Mouse (Mus musculus) stomach, embryonic 14.5 days (tissue): ENCODE results near the gene Eme1. TPM values are rescaled to one million over a fixed set of nuclear protein-coding genes. Genes with fewer than 3 reads are reported as not detected.

Experiments
- ATAC-seq: fragments of 200-750 bp; cut with Nextera tagmentation; 2 replicates; pipeline ENCODE4 v1.8.0; 2017; ENCODE audit warnings: low read depth, moderate TSS enrichment; ENCODE audit not compliant: insufficient number of reproducible peaks, insufficient read depth, low FRiP score
- H3K27ac ChIP-seq: fragments of 300-500 bp; sonication (generic); 2 replicates; pipeline ENCODE4 v1.5.1; 2014; ENCODE audit warnings: mild to moderate bottlenecking, low read length, moderate library complexity, mixed read lengths
- H3K27me3 ChIP-seq: fragments of 300-500 bp; sonication (generic); 2 replicates; pipeline ENCODE4 v1.6.1; 2014; ENCODE audit warnings: low read length, control low read depth, mixed read lengths; ENCODE audit not compliant: control insufficient read depth, insufficient read depth
- H3K36me3 ChIP-seq: fragments of 300-500 bp; sonication (generic); 2 replicates; pipeline ENCODE4 v1.6.1; 2014; ENCODE audit warnings: mild to moderate bottlenecking, control low read depth, low read length, moderate library complexity, mixed read lengths; ENCODE audit not compliant: control insufficient read depth, insufficient read depth
- H3K4me1 ChIP-seq: fragments of 300-500 bp; sonication (generic); 2 replicates; pipeline ENCODE4 v1.6.1; 2014; ENCODE audit warnings: low read length, control low read depth, mixed read lengths; ENCODE audit not compliant: control insufficient read depth, insufficient read depth
- H3K4me2 ChIP-seq: fragments of 300-500 bp; sonication (generic); replicated peaks from 2 replicates; pipeline ENCODE4 v1.6.1; 2014; ENCODE audit warnings: low read depth, low read length, control low read depth
- H3K4me3 ChIP-seq: fragments of 300-500 bp; sonication (generic); 2 replicates; pipeline ENCODE4 v1.5.1; 2014; ENCODE audit warnings: low read depth, low read length, control low read depth
- H3K9ac ChIP-seq: fragments of 300-500 bp; sonication (generic); replicated peaks from 2 replicates; pipeline ENCODE4 v1.6.1; 2014; ENCODE audit warnings: low read depth, mild to moderate bottlenecking, control low read depth, low read length, moderate library complexity, mixed read lengths
- H3K9me3 ChIP-seq: fragments of 300-500 bp; sonication (generic); 2 replicates; pipeline ENCODE4 v1.6.1; 2016; ENCODE audit warnings: low read depth, low read length, control low read depth; ENCODE audit not compliant: control insufficient read depth
- WGBS: fragments of 180-500 bp; shearing (Covaris S2); extraction: QIAGEN DNeasy Blood & Tissue Kit; methylation state at CpG from one replicate; pipeline ENCODE4 v1.1.7; 2014; 5-methylcytosine and 5-hydroxymethylcytosine counted together
- polyA plus RNA-seq: library from polyadenylated mRNA; unstranded; fragments of >200 nt; fragmentation: Nextera tagmentation; extraction: Ambion mirVana; gene quantifications from 2 replicates; pipeline ENCODE4 v1.2.1, GENCODE M21; 2014

Eme1 gene
- polyA plus RNA-seq, 1 experiment from 2014 or later = 20.7 TPM

DNA sequence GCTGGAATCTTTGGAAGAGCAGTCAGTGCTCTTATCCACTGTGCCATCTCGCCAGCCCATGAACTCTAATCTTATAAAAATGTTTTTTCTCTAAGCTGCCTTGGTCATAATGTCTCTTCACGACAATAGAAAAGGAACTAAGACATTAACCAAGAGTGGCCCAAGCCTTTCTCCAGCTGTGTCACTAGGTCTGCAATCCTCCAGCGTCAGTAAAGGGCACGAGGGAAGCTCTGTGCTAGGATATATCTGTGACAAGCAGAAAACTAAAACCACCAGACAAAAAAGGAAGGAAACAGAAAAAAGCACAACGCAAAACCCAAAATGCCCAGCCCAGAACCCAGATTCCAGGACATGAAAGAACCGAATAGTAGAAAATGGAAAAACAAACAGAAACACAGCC is 33.4 kb upstream of the Eme1 start:
- Histone ChIP-seq H3K4me2 (no peak overlapping the region), H3K4me3 (no peak overlapping the region), H3K9ac (no peak overlapping the region), H3K9me3 (no peaks in the 10 kb centered on the region), H3K4me1 (no peaks in the 10 kb centered on the region), H3K36me3 (no peaks in the 10 kb centered on the region), H3K27ac (no peak overlapping the region), H3K27me3 (no peaks in the 10 kb centered on the region)
- 81% methylated on average over 6 of the region's 6 CpGs for WGBS
- no peak for ATAC-seq

DNA sequence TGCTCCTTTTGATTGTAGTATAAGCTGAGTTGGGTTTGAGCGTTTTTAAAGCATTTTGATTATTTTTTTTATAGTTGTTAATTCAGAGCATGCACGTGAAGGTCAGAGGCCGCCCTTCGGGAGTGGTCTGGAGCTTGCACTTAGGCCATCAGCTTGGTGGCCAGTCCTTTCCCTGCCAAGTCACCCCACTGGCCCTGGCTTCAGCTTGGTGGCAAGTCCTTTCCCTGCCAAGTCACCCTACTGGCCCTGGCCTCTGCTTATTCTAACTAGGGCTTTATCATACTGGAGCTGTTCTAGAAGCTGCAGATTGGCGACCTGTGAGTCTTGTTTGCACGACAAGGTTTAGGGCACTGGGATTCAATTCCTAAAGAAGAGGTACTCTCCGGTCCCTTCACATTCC is 28.7 kb upstream of the Eme1 start:
- no peaks in the 10 kb centered on the region for H3K27me3 ChIP-seq
- no peak overlapping the region for H3K9ac ChIP-seq
- H3K36me3 ChIP-seq = no peaks in the 10 kb centered on the region
- H3K4me2 ChIP-seq = no peak overlapping the region
- 0 out of 2 replicates have a peak, but pooled peaks cover 4% of the 10 kb centered on the region for H3K4me1 ChIP-seq
- WGBS = 85% methylated on average over 7 of the region's 7 CpGs
- H3K4me3 ChIP-seq = no peak overlapping the region
- ATAC-seq = no peak
- H3K9me3 ChIP-seq = no peaks in the 10 kb centered on the region
- no peak overlapping the region for H3K27ac ChIP-seq

DNA sequence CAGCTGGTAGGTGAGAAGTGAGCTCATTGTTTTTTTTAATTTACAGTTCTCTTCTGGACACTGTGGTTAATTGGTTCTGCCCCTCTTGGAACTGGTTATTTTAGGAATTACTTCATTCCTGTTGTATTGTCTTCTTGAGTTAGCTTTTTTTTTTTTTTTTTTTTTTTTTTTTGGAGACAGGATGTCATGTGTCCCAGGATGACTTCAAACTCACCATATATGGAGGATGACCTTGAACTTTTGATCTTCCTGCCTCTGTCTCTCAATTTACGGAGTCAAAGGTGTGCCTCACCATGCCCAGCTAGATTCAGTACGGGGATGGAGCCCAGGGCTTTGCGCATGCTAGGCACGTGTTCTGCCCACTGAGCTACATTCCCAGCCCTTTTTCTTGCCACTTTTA is 27.9 kb upstream of the Eme1 start:
- Histone ChIP-seq H3K9me3 (no peaks in the 10 kb centered on the region), H3K4me3 (no peak overlapping the region), H3K27me3 (no peaks in the 10 kb centered on the region), H3K27ac (no peak overlapping the region), H3K4me2 (no peak overlapping the region), H3K36me3 (no peaks in the 10 kb centered on the region), H3K4me1 (0 out of 2 replicates have a peak, but pooled peaks cover 4% of the 10 kb centered on the region), H3K9ac (no peak overlapping the region)
- ATAC-seq = no peak
- WGBS = 80% methylated on average over 4 of the region's 4 CpGs

DNA sequence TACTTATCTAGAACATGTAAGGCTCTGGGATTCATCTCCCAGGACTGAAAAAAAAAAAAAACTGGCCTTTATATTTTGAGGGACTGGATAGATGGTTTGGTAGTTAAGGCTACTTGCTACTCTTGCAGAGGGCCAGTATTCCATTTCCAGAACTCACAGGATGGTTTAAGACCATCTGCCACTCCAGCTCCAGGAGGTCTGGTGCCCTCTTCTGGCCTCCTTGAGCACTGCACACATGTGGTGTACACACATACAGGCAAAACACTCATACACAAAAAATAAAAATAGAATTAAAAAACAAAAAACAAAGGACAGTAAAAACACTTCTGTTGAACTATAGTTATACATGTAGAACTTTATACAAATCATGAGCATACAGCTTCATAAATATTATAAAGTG is 26.9 kb upstream of the Eme1 start:
- Histone ChIP-seq H3K36me3 (no peaks in the 10 kb centered on the region), H3K4me1 (peaks cover 12% of the 10 kb centered on the region; the same call in 1 of the 2 replicates), H3K4me2 (no peak overlapping the region), H3K27me3 (no peaks in the 10 kb centered on the region), H3K4me3 (no peak overlapping the region), H3K9ac (no peak overlapping the region), H3K9me3 (no peaks in the 10 kb centered on the region), H3K27ac (no peak overlapping the region)
- ATAC-seq = no peak

DNA sequence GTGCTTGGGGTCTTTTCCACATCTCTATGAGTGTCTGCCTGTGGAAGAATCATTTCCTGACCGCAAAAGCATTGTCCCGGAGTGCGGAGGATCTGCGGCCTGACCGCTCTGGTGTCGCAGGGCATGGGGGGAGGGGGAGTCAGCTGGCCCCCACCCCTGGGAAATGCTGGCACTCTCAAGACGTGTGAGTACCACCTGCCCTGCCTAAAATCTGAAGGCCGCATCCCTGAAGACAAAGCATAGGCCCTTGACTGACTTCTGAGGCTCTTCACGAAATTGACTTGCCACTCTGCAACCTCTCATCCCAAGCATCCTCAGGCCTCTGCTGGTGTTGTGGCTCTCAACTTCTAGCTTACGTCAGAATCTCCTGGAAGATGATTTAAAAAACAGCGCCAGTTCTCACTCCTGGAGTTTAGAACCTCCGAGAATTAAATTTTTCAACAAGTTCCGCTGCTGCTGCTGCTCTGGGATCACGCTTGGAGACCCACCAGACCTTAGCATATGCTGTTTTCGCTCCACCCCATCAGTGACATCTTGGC is 23.9 kb upstream of the Eme1 start:
- Histone ChIP-seq H3K4me1 (peaks cover 21% of the 10 kb centered on the region; the same call in 1 of the 2 replicates), H3K9me3 (no peaks in the 10 kb centered on the region), H3K9ac (no peak overlapping the region), H3K4me2 (peak overlapping the region; percentile 76), H3K27me3 (no peaks in the 10 kb centered on the region), H3K36me3 (no peaks in the 10 kb centered on the region), H3K27ac (no peak overlapping the region; the same call in 1 of the 2 replicates), H3K4me3 (peak overlapping the region; percentile 78)
- WGBS = 29% methylated on average over 15 of the region's 15 CpGs
- peak; percentile 54; the same call in 1 of the 2 replicates for ATAC-seq

DNA sequence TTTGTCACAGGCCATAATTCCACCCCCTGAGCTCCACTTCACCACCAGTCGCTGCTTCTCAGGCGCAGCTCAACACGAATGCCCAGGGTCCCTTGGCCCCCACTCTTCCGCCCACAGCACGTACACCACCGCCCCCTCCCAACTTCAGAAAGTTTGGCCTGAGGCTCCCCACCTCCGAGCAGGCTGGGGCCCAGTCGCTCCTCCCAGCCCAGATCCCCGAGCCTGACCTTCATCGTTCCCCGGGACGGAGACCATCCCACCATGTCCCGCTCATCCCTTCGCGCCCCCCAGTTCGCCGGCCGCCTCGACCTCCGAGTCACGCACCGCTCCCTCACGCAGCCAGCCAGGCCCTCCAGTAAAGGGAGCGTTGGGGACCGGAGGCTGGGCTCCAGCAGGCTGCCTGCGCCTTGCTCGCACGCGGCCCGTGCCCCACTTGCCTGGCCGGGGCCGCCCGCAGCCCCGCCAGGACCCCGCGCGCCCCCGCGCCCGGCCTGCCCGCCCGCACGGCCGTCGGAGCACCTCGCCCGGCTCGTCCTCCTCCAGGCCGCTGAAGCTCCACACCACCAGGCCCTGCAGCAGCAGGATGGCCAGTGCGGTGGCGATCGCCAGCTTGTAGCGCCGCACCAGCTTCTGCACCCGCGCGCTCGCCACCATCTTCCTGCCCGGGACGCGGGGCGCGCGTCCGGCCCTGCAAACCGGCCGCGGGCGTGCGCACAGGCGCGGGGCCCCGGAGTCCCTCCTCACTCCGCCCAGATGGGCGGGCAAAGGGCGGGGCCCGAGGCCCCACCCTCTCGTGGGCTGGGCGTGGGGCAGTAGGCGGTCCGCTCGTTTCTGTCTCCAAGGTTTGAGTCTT is 23.2 kb upstream of the Eme1 start, which contains the start of gene Xylt2:
Xylt2 (minus strand) TSS at position 762 of the 853 bp plus-strand sequence.
- Histone ChIP-seq H3K36me3 (no peaks in the 10 kb centered on the region), H3K4me2 (peak within 1 kb of the TSS; percentile 76), H3K4me3 (peak within 1 kb of the TSS; percentile 78), H3K9me3 (no peaks in the 10 kb centered on the region), H3K27me3 (no peaks in the 10 kb centered on the region), H3K27ac (peak within 1 kb of the TSS; percentile 78), H3K4me1 (peaks cover 21% of the 10 kb centered on the region; the same call in 1 of the 2 replicates), H3K9ac (peak within 1 kb of the TSS; percentile 87)
- peak; percentile 97 for ATAC-seq
- under 1% methylated on average over 72 of the region's 82 CpGs for WGBS

DNA sequence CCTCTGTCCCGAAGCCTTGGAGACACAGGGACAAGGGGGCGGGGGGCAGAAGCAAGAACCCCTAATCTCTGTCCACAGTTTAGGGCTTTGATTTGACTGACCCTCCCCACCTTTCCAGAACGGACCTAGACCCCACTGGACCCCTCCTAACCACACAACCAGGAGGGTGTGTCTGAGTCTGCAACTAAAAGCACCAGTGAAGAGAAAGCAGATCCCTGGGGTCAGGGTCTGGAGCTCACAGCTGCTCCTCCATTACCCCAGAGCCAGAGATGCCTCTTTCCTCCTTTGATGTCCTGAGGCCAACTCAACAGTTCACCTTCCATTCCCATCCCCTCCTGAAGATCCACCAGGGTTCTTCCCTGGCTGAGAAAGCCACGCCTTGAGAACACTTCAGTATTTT is 22.5 kb upstream of the Eme1 start:
- 27% methylated on average over 4 of the region's 4 CpGs for WGBS
- peak overlapping the region; percentile 78 for H3K4me3 ChIP-seq
- no peaks in the 10 kb centered on the region for H3K27me3 ChIP-seq
- H3K36me3 ChIP-seq = no peaks in the 10 kb centered on the region
- no peak overlapping the region for H3K27ac ChIP-seq
- peak overlapping the region; percentile 76 for H3K4me2 ChIP-seq
- H3K9me3 ChIP-seq = no peaks in the 10 kb centered on the region
- ATAC-seq = no peak
- peaks cover 21% of the 10 kb centered on the region; the same call in 1 of the 2 replicates for H3K4me1 ChIP-seq
- peak overlapping the region; percentile 87 for H3K9ac ChIP-seq

DNA sequence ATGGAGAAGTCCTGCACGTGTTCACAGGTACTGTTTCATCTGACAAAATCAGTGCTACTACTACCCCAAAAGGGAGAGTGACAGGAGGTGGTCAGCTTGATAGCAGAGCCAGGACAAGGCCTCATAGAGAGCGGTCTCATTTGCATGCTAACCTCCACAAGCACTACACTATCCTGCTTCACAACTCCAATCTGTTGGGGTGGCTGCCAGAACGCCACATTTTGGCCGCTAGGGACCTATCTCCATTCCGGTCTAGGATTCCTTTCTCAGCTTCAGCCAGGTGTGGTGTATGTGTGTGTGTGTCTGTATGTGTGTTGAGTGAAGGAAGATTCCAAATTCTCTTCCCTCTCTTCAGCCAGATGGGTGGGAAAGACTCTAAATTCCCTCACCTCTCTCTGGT is 21.7 kb upstream of the Eme1 start:
- Histone ChIP-seq H3K4me2 (peak overlapping the region; percentile 76), H3K9ac (no peak overlapping the region), H3K4me3 (0 out of 2 replicates have a peak overlapping the region, but pooled peaks have one; percentile 78)

More for the DNA sequence above, 21.7 kb upstream of the Eme1 start:
- no peaks in the 10 kb centered on the region for H3K9me3 ChIP-seq
- H3K27me3 ChIP-seq = no peaks in the 10 kb centered on the region
- H3K36me3 ChIP-seq = peaks cover 2% of the 10 kb centered on the region
- peaks cover 21% of the 10 kb centered on the region; the same call in 1 of the 2 replicates for H3K4me1 ChIP-seq
- 73% methylated on average over 5 of the region's 5 CpGs for WGBS
- H3K27ac ChIP-seq = no peak overlapping the region
- no peak for ATAC-seq
